Mouse (Mus musculus): Measurements from ENCODE around the gene Eef1akmt2. TPM values are rescaled to one million over a fixed set of nuclear protein-coding genes. Genes with fewer than 3 reads are reported as not detected.
A peak's percentile ranks its signal among the peaks of the same experiment; 100 is the strongest.

Eef1akmt2 gene
- total RNA-seq (2017), result 68.4 and 86.3 TPM in 2 replicates

DNA sequence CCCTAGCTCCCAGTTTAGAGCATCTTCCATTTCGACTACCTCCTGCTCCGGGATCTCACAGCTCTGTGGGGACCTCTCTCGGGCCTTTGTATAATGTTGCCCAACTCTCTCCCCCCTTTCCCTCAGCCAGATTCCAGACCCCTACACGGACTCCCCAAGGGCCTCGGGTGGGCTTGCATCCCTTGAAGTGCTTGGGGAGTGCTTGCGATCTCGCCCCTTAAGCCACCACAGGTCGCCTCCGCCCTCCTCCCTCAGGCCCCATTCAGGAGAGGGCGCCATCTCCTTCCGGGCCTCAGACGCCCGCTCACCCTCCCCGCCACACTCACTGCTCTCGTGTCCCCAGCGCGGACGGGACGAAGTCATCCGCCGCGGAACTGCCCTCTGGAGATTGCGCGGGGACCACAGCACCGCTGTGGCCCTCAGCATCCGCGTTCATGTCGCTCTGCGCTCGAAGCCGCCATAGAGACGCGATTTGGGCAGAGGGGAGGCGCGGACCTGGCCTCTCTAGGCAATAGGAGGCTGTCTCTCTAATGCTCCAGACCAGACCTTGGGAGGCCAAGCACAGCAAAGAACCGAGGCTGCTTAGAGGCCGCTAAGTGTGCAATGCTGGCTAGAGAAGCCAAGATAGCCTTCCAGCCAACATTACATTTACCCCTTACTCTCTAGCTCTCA lies at the start of gene Eef1akmt2:
Eef1akmt2 (minus strand) TSS at position 501 of the 672 bp plus-strand sequence.
- peak; percentile 94 to 95 for ATAC-seq (replicated peaks in 1 of 2; ENCODE audit: insufficient read depth in 1 of 2, low FRiP score in 2 of 2, low TSS enrichment in 1 of 2, low read depth in 1 of 2, poor library complexity in 2 of 2, severe bottlenecking in 2 of 2)

DNA sequence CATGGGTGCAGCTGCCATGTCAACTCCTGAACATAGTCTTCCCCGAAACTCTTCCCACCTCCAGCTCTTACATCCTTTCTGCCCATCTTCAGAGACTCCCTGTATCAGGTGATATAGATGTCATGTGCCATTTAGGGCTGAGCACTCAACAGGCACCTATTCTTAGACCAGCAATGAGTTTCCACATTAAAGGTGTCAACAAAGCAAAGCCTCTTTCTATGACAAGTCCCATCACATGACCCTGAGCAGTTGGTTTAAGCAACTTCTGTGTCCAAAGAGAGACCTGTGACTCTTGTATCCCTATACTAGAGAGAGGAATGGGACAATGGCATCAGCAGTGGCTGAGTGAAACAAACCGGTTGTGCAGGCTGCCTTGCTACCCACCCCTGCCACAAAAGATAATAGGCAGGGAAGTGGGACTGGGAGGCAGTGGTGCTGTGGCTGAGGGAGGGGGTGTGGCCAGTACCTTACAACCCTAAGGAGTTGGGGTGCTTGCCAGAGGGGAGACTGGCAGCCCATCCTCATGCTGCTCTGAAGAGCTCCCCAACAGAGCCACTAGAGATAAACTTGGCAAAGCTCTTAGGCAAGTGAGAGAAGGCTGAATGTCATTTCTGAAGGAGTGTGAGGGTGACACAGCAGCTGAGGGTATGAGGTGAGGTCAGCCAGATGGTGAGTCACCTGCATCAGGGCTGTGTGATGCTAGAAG lies 48.5 kb upstream of the Eef1akmt2 start:
- ATAC-seq (replicated peaks in 1 of 2; ENCODE audit: insufficient read depth in 1 of 2, low FRiP score in 2 of 2, low TSS enrichment in 1 of 2, low read depth in 1 of 2, poor library complexity in 2 of 2, severe bottlenecking in 2 of 2), result no peak

DNA sequence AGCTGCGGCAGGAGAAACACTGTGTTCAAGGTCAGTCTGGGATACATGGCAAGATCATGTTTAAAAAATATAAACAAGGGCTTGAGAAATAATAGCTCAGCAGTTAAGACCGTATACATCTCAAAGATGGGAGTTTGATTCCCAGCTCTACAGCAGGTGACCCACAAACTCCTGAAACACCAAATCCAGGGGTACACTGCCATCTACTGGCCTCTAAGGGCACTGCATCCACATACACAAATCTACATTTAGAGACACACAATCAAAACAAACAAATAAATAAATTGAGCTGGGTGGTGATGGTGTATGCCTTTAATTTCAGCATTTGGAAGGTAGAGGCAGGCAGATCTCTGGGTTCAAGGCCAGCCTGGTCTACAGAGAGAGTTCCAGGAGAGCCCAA lies 45.8 kb upstream of the Eef1akmt2 start:
- no peak; a peak in 1 of 4 replicates for ATAC-seq (replicated peaks in 1 of 2; ENCODE audit: insufficient read depth in 1 of 2, low FRiP score in 2 of 2, low TSS enrichment in 1 of 2, low read depth in 1 of 2, poor library complexity in 2 of 2, severe bottlenecking in 2 of 2)

DNA sequence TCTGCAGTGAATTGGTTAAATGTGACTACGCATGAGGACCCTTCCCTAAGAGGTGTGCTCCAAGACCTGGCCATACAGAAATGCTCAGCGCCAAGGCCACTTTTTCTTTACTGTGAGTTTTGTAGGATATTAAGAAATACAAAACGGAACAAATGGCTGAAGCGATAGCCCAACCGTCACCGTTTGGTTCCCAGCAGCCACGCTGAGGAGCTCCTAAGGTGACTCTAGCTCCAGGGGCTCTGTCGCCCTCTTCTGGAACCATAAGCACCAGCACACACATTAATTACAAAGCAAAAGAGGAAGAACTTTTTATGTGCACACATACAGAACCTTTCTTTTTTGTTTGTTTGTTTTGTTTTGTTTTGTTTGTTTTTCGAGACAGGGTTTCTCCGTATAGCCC lies 44.8 kb upstream of the Eef1akmt2 start:
- no peak for ATAC-seq (replicated peaks in 1 of 2; ENCODE audit: insufficient read depth in 1 of 2, low FRiP score in 2 of 2, low TSS enrichment in 1 of 2, low read depth in 1 of 2, poor library complexity in 2 of 2, severe bottlenecking in 2 of 2)

DNA sequence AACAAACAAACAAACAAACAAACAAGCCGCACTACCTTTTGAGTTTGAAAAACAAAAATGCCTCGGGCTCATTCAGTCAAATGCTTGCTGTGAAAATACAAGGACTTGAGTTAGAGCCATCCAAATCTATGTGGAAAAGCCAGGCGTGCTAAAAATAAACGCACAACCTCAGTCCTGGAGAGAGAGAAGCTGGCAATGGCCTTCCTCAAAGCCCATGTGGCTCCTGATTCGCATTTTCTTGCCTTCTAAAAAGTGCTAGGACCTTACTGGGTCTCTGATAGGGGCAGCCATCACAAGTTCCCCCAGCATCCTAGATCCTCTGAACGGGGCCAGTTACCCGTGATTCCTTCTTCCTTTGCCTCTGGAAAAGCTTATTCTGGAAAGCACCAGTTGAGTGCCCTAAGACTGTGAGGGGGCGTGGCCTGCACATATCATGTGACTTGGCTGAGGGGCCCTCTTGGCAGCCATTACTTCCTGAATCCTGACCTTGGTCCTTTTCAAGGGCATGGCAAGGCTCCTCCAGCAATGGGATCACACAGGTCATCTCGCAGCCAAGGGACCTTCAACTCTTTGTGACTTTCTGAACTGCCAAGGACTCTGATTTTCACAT lies 43.8 kb upstream of the Eef1akmt2 start:
- no peak for ATAC-seq (replicated peaks in 1 of 2; ENCODE audit: insufficient read depth in 1 of 2, low FRiP score in 2 of 2, low TSS enrichment in 1 of 2, low read depth in 1 of 2, poor library complexity in 2 of 2, severe bottlenecking in 2 of 2)

DNA sequence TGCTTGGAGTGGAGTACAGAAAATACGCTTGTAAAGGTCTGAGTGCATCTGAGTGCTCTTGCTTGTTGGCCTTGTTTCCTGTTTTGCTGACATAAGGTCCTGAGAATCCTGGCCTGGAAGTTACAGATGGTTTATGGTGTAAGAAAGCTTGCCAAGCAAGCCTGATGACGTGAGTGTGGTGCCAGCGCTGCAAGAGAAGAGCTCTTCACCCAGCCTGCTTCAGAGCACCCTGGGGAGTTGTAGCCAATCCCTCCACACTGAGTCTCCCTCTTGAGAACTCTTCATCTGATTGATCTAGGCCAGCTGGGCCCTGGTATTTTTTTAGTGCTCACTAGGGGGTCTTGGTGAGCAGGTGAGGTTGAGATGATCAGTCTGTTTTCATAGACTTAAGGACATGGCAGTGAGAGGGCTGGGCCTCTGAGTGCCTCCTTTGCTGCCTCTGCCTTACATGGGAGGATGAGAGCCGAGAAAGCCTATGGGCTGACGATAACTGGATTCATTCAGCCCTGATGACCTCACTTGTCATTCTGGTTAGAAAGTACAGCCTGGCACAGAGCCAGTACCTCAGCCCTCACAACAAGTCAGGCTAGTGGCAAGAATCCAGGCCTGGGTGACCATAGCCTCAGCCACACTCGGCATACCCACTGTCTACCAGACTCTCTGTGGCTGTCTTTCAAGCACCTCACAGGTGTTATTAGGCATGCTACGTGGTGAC lies 42.5 kb upstream of the Eef1akmt2 start:
- no peak for ATAC-seq (replicated peaks in 1 of 2; ENCODE audit: insufficient read depth in 1 of 2, low FRiP score in 2 of 2, low TSS enrichment in 1 of 2, low read depth in 1 of 2, poor library complexity in 2 of 2, severe bottlenecking in 2 of 2)

DNA sequence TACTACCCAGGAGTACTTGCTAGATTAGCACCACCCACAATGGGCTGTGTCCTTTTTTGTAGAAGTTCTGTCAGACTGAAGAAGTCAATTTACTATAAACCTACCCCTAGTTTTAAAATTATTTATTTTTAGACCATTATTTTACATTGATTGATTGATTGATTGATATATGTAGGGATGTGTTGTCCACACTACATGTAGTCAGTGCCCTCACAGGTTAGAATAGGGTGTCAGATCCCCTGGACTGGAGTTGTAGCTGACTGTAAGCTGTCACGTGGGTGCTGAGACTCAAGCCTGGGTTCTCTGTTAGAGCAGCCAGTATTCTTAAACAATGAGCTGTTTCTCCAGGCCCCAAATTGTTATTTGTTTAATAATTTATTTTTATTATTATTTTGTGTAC lies 40.9 kb upstream of the Eef1akmt2 start:
- no peak for ATAC-seq (replicated peaks in 1 of 2; ENCODE audit: insufficient read depth in 1 of 2, low FRiP score in 2 of 2, low TSS enrichment in 1 of 2, low read depth in 1 of 2, poor library complexity in 2 of 2, severe bottlenecking in 2 of 2)

DNA sequence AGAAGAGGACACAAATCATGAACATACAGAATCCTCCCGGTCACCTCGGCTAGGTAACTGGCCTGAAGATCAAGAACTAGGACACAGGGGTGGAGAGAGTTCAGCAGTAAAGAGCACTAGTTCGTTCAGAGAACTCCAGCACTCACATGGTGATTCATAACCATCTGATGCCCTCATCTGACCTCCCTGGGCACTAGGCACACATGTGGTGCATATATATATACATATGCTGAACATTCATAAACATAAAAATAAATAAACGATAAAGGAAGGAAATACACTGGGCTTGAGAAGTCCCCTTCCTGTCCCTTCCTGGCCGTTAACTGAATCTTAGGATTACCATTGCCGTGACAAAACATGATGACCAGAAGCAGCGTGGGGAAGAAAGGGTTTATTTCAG lies 40.3 kb upstream of the Eef1akmt2 start:
- no peak for ATAC-seq (replicated peaks in 1 of 2; ENCODE audit: insufficient read depth in 1 of 2, low FRiP score in 2 of 2, low TSS enrichment in 1 of 2, low read depth in 1 of 2, poor library complexity in 2 of 2, severe bottlenecking in 2 of 2)

DNA sequence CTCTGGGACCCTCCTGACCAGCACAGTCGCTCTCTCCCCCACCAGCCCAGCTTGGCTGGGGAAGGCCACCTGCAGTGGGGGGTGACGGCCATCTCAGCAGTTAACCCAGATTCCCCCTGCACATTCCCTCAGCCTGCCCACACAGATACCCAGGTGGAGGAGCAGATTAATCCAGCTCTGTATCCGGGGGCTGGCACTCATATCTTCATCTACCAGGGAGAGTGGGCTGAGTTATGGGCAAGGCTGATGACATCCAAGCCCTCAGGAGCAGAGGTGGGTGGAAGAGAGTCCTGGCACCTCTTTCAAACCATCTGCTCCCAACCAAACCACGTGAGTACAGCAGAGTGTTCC lies 39.8 kb upstream of the Eef1akmt2 start:
- ATAC-seq (replicated peaks in 1 of 2; ENCODE audit: insufficient read depth in 1 of 2, low FRiP score in 2 of 2, low TSS enrichment in 1 of 2, low read depth in 1 of 2, poor library complexity in 2 of 2, severe bottlenecking in 2 of 2), result no peak

DNA sequence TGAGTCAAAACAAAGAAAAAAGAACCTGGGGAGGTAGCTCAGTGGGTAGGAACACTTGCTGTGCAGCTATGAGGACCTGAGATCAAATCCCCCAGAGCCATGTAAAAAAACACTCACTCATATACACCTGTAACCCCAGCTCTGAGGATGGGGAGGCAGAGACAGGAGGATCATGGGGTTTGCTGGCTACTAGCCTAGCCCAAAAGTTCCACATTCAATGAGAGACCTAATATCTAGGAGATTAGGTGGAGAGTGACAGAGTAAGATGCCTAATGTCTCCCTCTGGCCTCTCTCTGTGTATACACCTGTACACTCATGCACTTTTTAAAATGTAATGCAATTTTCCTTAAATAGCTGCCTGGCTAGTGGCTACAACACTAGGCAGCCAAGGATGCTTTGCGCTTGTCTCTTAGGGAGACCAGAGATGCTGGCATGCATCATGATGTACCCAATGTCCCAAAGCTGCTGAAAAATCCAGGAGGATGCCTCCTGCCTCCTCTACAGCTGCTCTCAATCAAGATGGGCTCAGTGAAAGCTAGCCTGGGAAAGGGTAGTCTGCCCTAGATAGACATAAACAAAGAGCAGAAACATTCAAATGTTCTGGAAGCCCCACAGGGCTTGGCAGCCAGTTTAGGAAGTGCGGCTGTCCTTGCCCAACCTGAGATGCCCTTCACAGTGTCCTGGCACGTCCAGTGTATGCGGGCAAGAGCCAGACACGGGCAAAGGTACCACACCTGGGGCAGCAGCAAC lies 39.3 kb upstream of the Eef1akmt2 start:
- ATAC-seq (replicated peaks in 1 of 2; ENCODE audit: insufficient read depth in 1 of 2, low FRiP score in 2 of 2, low TSS enrichment in 1 of 2, low read depth in 1 of 2, poor library complexity in 2 of 2, severe bottlenecking in 2 of 2), result no peak

DNA sequence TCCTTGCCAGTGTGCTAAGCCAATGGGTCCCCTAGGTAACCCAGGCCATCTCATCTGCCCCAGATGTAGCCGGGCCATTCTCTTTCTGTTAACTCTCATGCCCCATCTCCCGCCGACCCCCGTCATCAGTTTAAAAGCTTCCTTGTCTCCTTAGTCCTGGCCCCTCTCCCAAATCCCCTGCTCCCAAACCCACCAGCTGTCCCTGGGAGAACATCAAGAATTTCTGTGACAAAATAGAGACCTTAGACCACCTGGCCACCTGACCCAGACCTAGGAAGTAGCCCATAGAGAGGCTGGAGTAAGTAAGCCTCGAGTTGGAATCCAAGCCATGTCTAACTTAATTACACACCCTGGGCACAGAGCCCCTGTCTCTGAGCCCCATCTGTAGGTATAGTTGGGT lies 37.7 kb upstream of the Eef1akmt2 start:
- ATAC-seq (replicated peaks in 1 of 2; ENCODE audit: insufficient read depth in 1 of 2, low FRiP score in 2 of 2, low TSS enrichment in 1 of 2, low read depth in 1 of 2, poor library complexity in 2 of 2, severe bottlenecking in 2 of 2), result no peak

DNA sequence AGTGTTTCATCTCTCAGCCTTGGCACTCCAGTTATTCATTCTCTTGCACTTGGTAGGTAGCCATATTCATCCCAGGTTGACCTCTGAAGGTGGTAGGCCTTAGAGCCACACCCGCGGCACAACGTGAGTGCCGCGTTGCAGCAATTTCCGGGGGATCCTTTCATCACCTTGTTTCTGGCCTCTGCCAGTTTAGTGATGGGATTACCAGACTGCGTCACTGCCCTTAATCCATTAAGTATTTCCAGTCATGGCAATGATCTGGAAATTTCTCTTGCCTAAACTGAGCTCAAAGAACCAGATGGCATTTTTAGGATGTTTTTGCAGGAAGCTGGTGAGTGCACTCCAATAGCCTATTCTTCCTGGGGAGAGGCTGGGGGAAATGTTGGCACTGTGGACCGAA lies 37.2 kb upstream of the Eef1akmt2 start:
- ATAC-seq (replicated peaks in 1 of 2; ENCODE audit: insufficient read depth in 1 of 2, low FRiP score in 2 of 2, low TSS enrichment in 1 of 2, low read depth in 1 of 2, poor library complexity in 2 of 2, severe bottlenecking in 2 of 2), result no peak

DNA sequence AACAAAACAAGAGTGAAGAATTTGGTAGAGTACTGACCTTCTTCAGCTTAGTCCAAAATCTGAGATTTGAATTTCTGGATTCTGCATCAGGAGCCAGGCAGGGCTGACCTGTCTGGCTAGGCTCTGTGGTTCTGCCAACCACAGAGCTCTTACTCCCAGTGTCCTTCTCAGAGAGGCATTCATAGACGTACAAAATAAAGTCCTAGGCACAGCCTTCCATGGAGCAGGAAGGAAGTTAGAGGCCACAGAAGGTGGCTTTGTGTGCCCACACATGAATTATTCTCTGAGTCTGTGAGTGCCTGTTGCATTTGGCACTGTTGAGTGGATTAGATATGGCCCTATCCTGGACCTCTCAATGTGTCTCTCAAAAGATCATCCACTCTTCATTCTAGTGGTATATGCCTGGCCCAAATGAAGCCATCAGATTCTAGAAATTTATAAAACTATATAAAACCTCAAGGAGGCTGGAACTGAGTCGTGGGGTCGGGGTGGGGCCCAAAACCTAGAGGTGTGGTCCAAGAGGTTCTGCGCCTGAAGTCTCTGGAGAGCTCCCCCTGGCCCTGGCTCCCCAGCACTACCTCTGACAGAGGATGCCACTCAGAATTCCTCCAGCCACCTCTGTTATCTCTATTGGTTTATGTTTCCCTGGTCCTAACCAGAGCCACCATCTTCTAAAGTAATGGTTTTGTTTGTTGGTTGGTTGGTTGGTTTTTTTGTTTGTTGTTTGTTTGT lies 36.2 kb upstream of the Eef1akmt2 start:
- ATAC-seq (replicated peaks in 1 of 2; ENCODE audit: insufficient read depth in 1 of 2, low FRiP score in 2 of 2, low TSS enrichment in 1 of 2, low read depth in 1 of 2, poor library complexity in 2 of 2, severe bottlenecking in 2 of 2), result peak; percentile 46 to 51; a peak in 2 of 4 replicates

DNA sequence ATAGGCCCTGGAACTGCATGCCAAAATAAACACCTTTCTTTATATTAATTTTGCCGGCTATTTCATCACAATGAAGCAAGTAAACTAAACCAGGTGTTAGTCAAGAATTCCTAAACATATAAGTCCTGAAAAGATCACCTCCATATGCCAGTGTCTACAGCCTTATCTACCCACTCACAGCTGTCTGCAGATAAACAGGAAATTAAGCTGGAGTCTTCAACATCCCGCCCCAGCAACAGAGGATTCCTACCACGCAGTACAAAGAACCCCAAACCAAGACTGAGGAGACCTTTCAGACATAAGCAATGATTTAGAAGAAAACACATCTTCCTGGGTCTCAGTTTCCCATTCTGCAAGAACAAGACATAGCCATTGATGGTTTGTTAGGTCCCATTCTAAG lies 35.6 kb upstream of the Eef1akmt2 start:
- no peak for ATAC-seq (replicated peaks in 1 of 2; ENCODE audit: insufficient read depth in 1 of 2, low FRiP score in 2 of 2, low TSS enrichment in 1 of 2, low read depth in 1 of 2, poor library complexity in 2 of 2, severe bottlenecking in 2 of 2)

DNA sequence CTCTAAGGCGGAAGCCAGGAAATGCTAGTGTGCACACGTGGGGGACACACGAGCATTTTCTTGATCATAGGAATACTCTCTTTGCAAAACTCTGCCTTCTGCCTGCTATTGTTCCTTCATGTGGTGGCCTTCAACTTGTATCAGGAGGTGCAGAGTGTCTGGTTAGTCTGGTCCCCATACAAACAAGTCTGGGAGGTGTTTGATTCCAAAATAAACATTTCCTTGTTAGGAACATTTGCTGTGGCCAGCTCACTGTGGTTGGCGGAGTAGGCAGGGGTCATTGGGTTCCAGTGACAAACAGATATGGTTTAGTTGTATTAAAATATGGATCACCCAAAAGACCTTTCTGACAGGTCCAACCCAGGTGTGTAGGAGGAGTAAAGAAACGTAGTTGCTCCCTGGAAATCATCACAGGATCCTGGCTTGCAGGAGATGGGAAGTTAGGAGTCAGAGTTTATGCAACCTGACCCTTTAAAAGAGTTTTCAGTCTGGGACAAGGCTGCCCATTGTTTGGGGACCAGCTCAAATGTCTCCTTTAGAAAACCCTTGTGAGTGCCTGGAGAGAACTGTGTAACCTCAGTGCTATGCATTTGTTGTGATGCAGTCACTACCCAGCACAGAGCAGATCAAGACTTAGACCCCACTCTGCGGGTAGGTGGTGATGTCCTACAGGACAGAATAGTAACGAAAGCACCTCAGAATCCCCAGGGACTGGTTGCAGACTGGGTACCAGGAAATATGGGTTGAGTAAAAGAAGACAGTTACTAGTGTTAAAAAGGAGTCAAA lies 34.7 kb upstream of the Eef1akmt2 start:
- ATAC-seq (replicated peaks in 1 of 2; ENCODE audit: insufficient read depth in 1 of 2, low FRiP score in 2 of 2, low TSS enrichment in 1 of 2, low read depth in 1 of 2, poor library complexity in 2 of 2, severe bottlenecking in 2 of 2), result no peak

DNA sequence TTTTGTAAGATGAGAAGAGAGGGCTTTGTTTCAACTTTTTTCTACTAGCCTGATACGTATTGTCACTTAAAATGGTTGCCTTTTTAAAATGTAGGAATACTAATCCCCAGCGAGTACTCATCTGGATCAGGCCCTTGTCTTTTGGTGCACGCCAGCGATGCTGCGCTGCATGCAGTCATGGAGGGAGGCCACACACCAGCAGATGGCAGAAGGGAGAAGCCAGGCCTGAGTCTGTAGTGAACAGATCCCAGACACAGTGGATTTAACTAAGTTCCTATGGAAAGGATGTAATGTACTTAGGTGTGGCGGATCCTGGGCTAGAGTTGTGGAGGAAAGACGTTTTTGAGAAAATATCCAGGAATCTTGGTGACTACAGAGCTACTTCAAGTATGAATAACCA lies 31.6 kb upstream of the Eef1akmt2 start:
- ATAC-seq (replicated peaks in 1 of 2; ENCODE audit: insufficient read depth in 1 of 2, low FRiP score in 2 of 2, low TSS enrichment in 1 of 2, low read depth in 1 of 2, poor library complexity in 2 of 2, severe bottlenecking in 2 of 2), result no peak

Data from hematopoietic stem cell, adult 5-6 weeks (primary cell).